Mouse (Mus musculus): ENCODE results near the gene Gpr176. TPM values are rescaled to one million over a fixed set of nuclear protein-coding genes. Genes with fewer than 3 reads are reported as not detected.

Gene Gpr176
- total RNA-seq, 2 experiments from 2014 or later: 3.4 TPM; not detected in 1

- ATAC-seq (replicated peaks; ENCODE audit: low FRiP score, poor library complexity, severe bottlenecking): peak; percentile 92
These were observed 116.6 kb downstream of the Gpr176 start, which contains the start of gene Fsip1 for GRCm38 (mm10) chr2:118256621-118257053. TSS of gene Fsip1 (minus strand) at chr2:118256966.

- ATAC-seq (replicated peaks; ENCODE audit: low FRiP score, poor library complexity, severe bottlenecking): no peak
These were observed 118.7 kb downstream of the Gpr176 start for GRCm38 (mm10) chr2:118254516-118254915.

GRCm38 (mm10) chr2:118248966-118249365 is 124.3 kb downstream of the Gpr176 start:
- ATAC-seq (replicated peaks; ENCODE audit: low FRiP score, poor library complexity, severe bottlenecking): no peak

DNA sequence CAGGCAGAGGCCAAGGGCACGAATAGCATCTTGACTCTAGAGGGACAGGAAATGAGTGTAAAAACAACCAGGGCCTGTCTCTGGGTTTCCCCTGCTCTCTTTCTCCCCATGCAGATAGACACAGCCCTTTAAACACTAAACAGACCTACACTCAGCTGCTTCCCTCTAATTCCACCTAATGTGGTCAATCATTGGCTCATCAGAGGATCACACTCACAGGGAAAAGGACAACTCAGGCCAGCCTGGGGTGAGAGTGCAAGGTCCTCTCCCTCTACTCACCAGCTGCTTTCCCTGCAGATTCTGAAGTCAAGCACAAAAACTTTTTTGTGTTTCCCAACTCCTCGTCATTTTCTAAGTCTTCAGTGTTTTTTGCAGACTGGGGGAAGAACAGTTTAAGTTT is 125.2 kb downstream of the Gpr176 start:
- ATAC-seq (replicated peaks; ENCODE audit: low FRiP score, poor library complexity, severe bottlenecking): no peak

DNA sequence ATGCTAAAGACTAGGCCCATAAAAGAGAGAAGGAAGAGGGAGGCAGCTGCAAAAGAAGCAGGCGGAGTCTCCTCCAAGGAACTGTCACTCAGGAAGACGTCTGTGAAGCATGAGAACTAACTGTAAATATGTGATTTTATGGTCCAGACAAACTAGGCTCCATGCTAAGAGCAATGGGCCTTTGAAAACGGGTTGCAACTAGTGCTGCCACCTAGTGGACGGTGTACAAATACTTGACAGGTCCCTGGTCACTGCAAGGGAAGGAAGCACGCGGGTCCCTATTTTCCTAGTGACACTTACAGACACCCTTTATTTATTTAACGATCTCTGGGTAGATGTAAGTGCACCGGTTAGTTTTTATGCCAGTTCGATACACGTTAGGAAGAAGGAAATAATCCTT is 127.3 kb downstream of the Gpr176 start:
- ATAC-seq (replicated peaks; ENCODE audit: low FRiP score, poor library complexity, severe bottlenecking): 0 out of 2 replicates have a peak, but pooled peaks have one; percentile 49

DNA sequence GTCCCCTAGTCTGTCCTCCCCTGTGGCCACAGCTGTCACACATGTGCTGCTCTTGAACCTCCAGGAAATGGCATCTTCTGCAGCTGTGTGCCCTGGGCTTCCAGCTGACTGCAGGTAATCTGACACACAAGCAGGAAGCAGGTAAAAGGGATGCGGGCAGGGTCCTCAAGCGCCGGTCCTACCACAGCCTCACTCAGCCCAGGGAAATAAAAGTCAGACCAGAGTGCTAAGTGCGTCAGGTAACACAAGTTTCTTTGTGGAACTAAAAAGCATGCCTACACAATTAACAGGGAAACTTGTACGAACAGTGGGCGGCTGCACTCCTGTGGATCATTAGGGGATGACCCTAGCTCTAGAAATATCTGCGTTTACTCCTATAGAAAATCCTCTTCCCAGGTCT is 137.0 kb downstream of the Gpr176 start:
- no peak for ATAC-seq (replicated peaks; ENCODE audit: low FRiP score, poor library complexity, severe bottlenecking)

- ATAC-seq (replicated peaks; ENCODE audit: low FRiP score, poor library complexity, severe bottlenecking): no peak
These were observed 137.6 kb downstream of the Gpr176 start for GRCm38 (mm10) chr2:118235614-118236013.

GRCm38 (mm10) chr2:118230544-118230943 is 142.7 kb downstream of the Gpr176 start:
- ATAC-seq (replicated peaks; ENCODE audit: low FRiP score, poor library complexity, severe bottlenecking): no peak

DNA sequence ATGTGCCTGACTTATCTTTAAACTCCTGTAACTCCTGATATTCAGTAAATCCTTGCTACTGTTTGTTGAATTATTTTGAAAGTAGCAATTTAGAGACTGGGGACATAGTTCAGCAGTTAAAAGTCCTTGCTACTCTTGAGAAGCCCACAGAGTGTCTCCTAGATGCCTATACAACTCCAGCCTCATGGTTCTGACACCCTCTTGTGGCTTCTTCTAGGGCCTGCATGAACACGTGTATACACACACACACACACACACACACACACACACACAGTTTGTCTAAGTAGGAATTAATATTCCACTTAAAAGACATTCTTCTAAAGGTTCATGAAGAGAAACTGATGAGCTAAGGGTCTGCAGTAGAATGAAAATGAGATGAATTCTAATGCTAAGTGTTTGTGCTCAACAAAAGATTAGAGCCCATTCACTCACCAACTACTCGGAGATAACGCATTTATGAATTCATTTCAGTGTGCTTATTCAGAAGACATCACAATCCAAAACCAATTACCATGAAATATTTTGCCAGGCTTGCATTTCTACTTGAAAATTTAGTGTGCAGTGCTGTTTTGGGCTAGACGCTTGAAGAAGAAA is 144.6 kb downstream of the Gpr176 start:
- no peak for ATAC-seq (replicated peaks; ENCODE audit: low FRiP score, poor library complexity, severe bottlenecking)

Other genes starting within 250 kb of the Gpr176 start
- not detected in 2 replicates for gene Fsip1, start 116.5 kb downstream of the Gpr176 start, total RNA-seq (2015; ENCODE audit: low replicate concordance)
- not detected in 2 replicates for gene Fsip1, start 116.5 kb downstream of the Gpr176 start, total RNA-seq (2017; ENCODE audit: low replicate concordance)
- gene Eif2ak4, start 15.2 kb upstream of the Gpr176 start, total RNA-seq (2015; ENCODE audit: low replicate concordance): 3.2 and 3.4 TPM in 2 replicates
- 4.6 and 12.7 TPM in 2 replicates for gene Eif2ak4, start 15.2 kb upstream of the Gpr176 start, total RNA-seq (2017; ENCODE audit: low replicate concordance)
- gene Srp14, start 106.3 kb upstream of the Gpr176 start, total RNA-seq (2015; ENCODE audit: low replicate concordance): 38.9 and 114 TPM in 2 replicates
- gene Srp14, start 106.3 kb upstream of the Gpr176 start, total RNA-seq (2017; ENCODE audit: low replicate concordance): 50.6 and 86.5 TPM in 2 replicates
- gene Bmf, start 176.3 kb upstream of the Gpr176 start, total RNA-seq (2015; ENCODE audit: low replicate concordance): 2.1 and 3.2 TPM in 2 replicates
- 1.0 and 5.9 TPM in 2 replicates for gene Bmf, start 176.3 kb upstream of the Gpr176 start, total RNA-seq (2017; ENCODE audit: low replicate concordance)
- 118 and 120 TPM in 2 replicates for gene Bub1b, start 224.8 kb upstream of the Gpr176 start, total RNA-seq (2015; ENCODE audit: low replicate concordance)
- 270 and 278 TPM in 2 replicates for gene Bub1b, start 224.8 kb upstream of the Gpr176 start, total RNA-seq (2017; ENCODE audit: low replicate concordance)